Mouse (Mus musculus): ENCODE measurements around the gene Itih3. TPM values are rescaled to one million over a fixed set of nuclear protein-coding genes. Genes with fewer than 3 reads are reported as not detected.

The Itih3 gene
- 1.5 and 2.2 TPM in 2 replicates for polyA plus RNA-seq (2014; fragmentation: Nextera tagmentation; extraction: Ambion mirVana)

GRCm38 (mm10) chr14:30923375-30924105 is at the start of gene Itih3:
Gene Itih3, minus strand, starts transcription at chr14:30923760.
- Histone ChIP-seq H3K36me3 (ENCODE audit: control insufficient read depth, insufficient read depth, low read length) (no peaks in the 10 kb centered on the region), H3K9ac (ENCODE audit: low read length) (no peak within 1 kb of the TSS), H3K9me3 (ENCODE audit: control insufficient read depth, low read length) (no peaks in the 10 kb centered on the region), H3K4me2 (ENCODE audit: low read length) (no peak within 1 kb of the TSS), H3K27ac (replicated peaks in 1 of 2; ENCODE audit: control insufficient read depth in 1 of 2, insufficient read depth in 1 of 2, low read depth in 2 of 2, low read length in 2 of 2) (no peak within 1 kb of the TSS), H3K4me3 (ENCODE audit: control insufficient read depth in 1 of 2, insufficient read depth in 1 of 2, low read depth in 1 of 2, low read length in 2 of 2) (no peak within 1 kb of the TSS), H3K4me1 (ENCODE audit: control insufficient read depth in 2 of 2, insufficient read depth in 2 of 2, low read length in 2 of 2) (no peaks in the 10 kb centered on the region; a peak in 1 of 4 replicates), H3K27me3 (ENCODE audit: control insufficient read depth, insufficient read depth, low read length) (no peaks in the 10 kb centered on the region)
- WGBS, result 39% methylated on average over 6 of the region's 6 CpGs
- 0 out of 2 replicates have a peak, but pooled peaks have one; percentile 20 for ATAC-seq (ENCODE audit: insufficient number of reproducible peaks, insufficient read depth, low FRiP score, low read depth)

GRCm38 (mm10) chr14:30960366-30960765 is 36.8 kb upstream of the Itih3 start:
- Histone ChIP-seq H3K27ac (replicated peaks in 1 of 2; ENCODE audit: control insufficient read depth in 1 of 2, insufficient read depth in 1 of 2, low read depth in 2 of 2, low read length in 2 of 2) (no peak overlapping the region), H3K4me3 (ENCODE audit: control insufficient read depth in 1 of 2, insufficient read depth in 1 of 2, low read depth in 1 of 2, low read length in 2 of 2) (no peak overlapping the region), H3K4me2 (ENCODE audit: low read length) (no peak overlapping the region), H3K4me1 (ENCODE audit: control insufficient read depth in 2 of 2, insufficient read depth in 2 of 2, low read length in 2 of 2) (no peaks in the 10 kb centered on the region), H3K9ac (ENCODE audit: low read length) (no peak overlapping the region), H3K27me3 (ENCODE audit: control insufficient read depth, insufficient read depth, low read length) (no peaks in the 10 kb centered on the region), H3K9me3 (ENCODE audit: control insufficient read depth, low read length) (no peaks in the 10 kb centered on the region), H3K36me3 (ENCODE audit: control insufficient read depth, insufficient read depth, low read length) (0 out of 2 replicates have a peak, but pooled peaks cover 9% of the 10 kb centered on the region)
- ATAC-seq (ENCODE audit: insufficient number of reproducible peaks, insufficient read depth, low FRiP score, low read depth), result no peak
- 82% methylated on average over 1 of the region's 1 CpGs for WGBS

- Histone ChIP-seq H3K27ac (replicated peaks in 1 of 2; ENCODE audit: control insufficient read depth in 1 of 2, insufficient read depth in 1 of 2, low read depth in 2 of 2, low read length in 2 of 2) (no peak overlapping the region), H3K9ac (ENCODE audit: low read length) (no peak overlapping the region), H3K27me3 (ENCODE audit: control insufficient read depth, insufficient read depth, low read length) (no peaks in the 10 kb centered on the region), H3K4me2 (ENCODE audit: low read length) (no peak overlapping the region), H3K4me3 (ENCODE audit: control insufficient read depth in 1 of 2, insufficient read depth in 1 of 2, low read depth in 1 of 2, low read length in 2 of 2) (no peak overlapping the region), H3K4me1 (ENCODE audit: control insufficient read depth in 2 of 2, insufficient read depth in 2 of 2, low read length in 2 of 2) (no peaks in the 10 kb centered on the region), H3K9me3 (ENCODE audit: control insufficient read depth, low read length) (no peaks in the 10 kb centered on the region), H3K36me3 (ENCODE audit: control insufficient read depth, insufficient read depth, low read length) (0 out of 2 replicates have a peak, but pooled peaks cover 9% of the 10 kb centered on the region)
- WGBS, result 75% methylated on average over 4 of the region's 4 CpGs
- no peak for ATAC-seq (ENCODE audit: insufficient number of reproducible peaks, insufficient read depth, low FRiP score, low read depth)
Measured at GRCm38 (mm10) chr14:30959031-30959430, 35.5 kb upstream of the Itih3 start.

GRCm38 (mm10) chr14:30958517-30958916 is 35.0 kb upstream of the Itih3 start:
- Histone ChIP-seq H3K36me3 (ENCODE audit: control insufficient read depth, insufficient read depth, low read length) (0 out of 2 replicates have a peak, but pooled peaks cover 9% of the 10 kb centered on the region), H3K9me3 (ENCODE audit: control insufficient read depth, low read length) (no peaks in the 10 kb centered on the region), H3K4me2 (ENCODE audit: low read length) (no peak overlapping the region), H3K9ac (ENCODE audit: low read length) (no peak overlapping the region), H3K27ac (replicated peaks in 1 of 2; ENCODE audit: control insufficient read depth in 1 of 2, insufficient read depth in 1 of 2, low read depth in 2 of 2, low read length in 2 of 2) (no peak overlapping the region), H3K27me3 (ENCODE audit: control insufficient read depth, insufficient read depth, low read length) (no peaks in the 10 kb centered on the region), H3K4me3 (ENCODE audit: control insufficient read depth in 1 of 2, insufficient read depth in 1 of 2, low read depth in 1 of 2, low read length in 2 of 2) (no peak overlapping the region), H3K4me1 (ENCODE audit: control insufficient read depth in 2 of 2, insufficient read depth in 2 of 2, low read length in 2 of 2) (no peaks in the 10 kb centered on the region)
- 73% methylated on average over 2 of the region's 2 CpGs for WGBS
- ATAC-seq (ENCODE audit: insufficient number of reproducible peaks, insufficient read depth, low FRiP score, low read depth), result no peak

GRCm38 (mm10) chr14:30951154-30951825 is 27.7 kb upstream of the Itih3 start, which contains the start of gene Nek4:
Gene Nek4, plus strand, starts transcription at chr14:30951377.
- Histone ChIP-seq H3K4me2 (ENCODE audit: low read length) (peak within 1 kb of the TSS; percentile 82), H3K36me3 (ENCODE audit: control insufficient read depth, insufficient read depth, low read length) (no peaks in the 10 kb centered on the region), H3K9me3 (ENCODE audit: control insufficient read depth, low read length) (no peaks in the 10 kb centered on the region), H3K27ac (replicated peaks in 1 of 2; ENCODE audit: control insufficient read depth in 1 of 2, insufficient read depth in 1 of 2, low read depth in 2 of 2, low read length in 2 of 2) (peak within 1 kb of the TSS; percentile 53 to 64; a peak in 3 of 4 replicates), H3K4me1 (ENCODE audit: control insufficient read depth in 2 of 2, insufficient read depth in 2 of 2, low read length in 2 of 2) (peaks cover 3 to 8% of the 10 kb centered on the region in 2 experiments; a peak in 3 of 4 replicates), H3K27me3 (ENCODE audit: control insufficient read depth, insufficient read depth, low read length) (no peaks in the 10 kb centered on the region), H3K4me3 (ENCODE audit: control insufficient read depth in 1 of 2, insufficient read depth in 1 of 2, low read depth in 1 of 2, low read length in 2 of 2) (peak within 1 kb of the TSS; percentile 65 to 100), H3K9ac (ENCODE audit: low read length) (peak within 1 kb of the TSS; percentile 76)
- peak; percentile 99 for ATAC-seq (ENCODE audit: insufficient number of reproducible peaks, insufficient read depth, low FRiP score, low read depth)
- WGBS, result under 1% methylated on average over 57 of the region's 57 CpGs

- no peaks in the 10 kb centered on the region for H3K27me3 ChIP-seq (ENCODE audit: control insufficient read depth, insufficient read depth, low read length)
- no peak overlapping the region for H3K4me3 ChIP-seq (ENCODE audit: control insufficient read depth in 1 of 2, insufficient read depth in 1 of 2, low read depth in 1 of 2, low read length in 2 of 2)
- no peak for ATAC-seq (ENCODE audit: insufficient number of reproducible peaks, insufficient read depth, low FRiP score, low read depth)
- no peaks in the 10 kb centered on the region for H3K9me3 ChIP-seq (ENCODE audit: control insufficient read depth, low read length)
- H3K36me3 ChIP-seq (ENCODE audit: control insufficient read depth, insufficient read depth, low read length), result no peaks in the 10 kb centered on the region
- WGBS, result 94% methylated on average over 10 of the region's 10 CpGs
- H3K4me2 ChIP-seq (ENCODE audit: low read length), result no peak overlapping the region
- H3K4me1 ChIP-seq (ENCODE audit: control insufficient read depth in 2 of 2, insufficient read depth in 2 of 2, low read length in 2 of 2), result peaks cover 3 to 8% of the 10 kb centered on the region in 2 experiments; a peak in 3 of 4 replicates
- H3K27ac ChIP-seq (replicated peaks in 1 of 2; ENCODE audit: control insufficient read depth in 1 of 2, insufficient read depth in 1 of 2, low read depth in 2 of 2, low read length in 2 of 2), result no peak overlapping the region
- no peak overlapping the region for H3K9ac ChIP-seq (ENCODE audit: low read length)
Measured at GRCm38 (mm10) chr14:30949986-30950385, 26.4 kb upstream of the Itih3 start.

GRCm38 (mm10) chr14:30944745-30945144 is 21.2 kb upstream of the Itih3 start:
- WGBS, result 81% methylated on average over 2 of the region's 2 CpGs
- Histone ChIP-seq H3K36me3 (ENCODE audit: control insufficient read depth, insufficient read depth, low read length) (no peaks in the 10 kb centered on the region), H3K4me3 (ENCODE audit: control insufficient read depth in 1 of 2, insufficient read depth in 1 of 2, low read depth in 1 of 2, low read length in 2 of 2) (no peak overlapping the region), H3K9ac (ENCODE audit: low read length) (no peak overlapping the region), H3K4me2 (ENCODE audit: low read length) (no peak overlapping the region), H3K9me3 (ENCODE audit: control insufficient read depth, low read length) (no peaks in the 10 kb centered on the region), H3K27me3 (ENCODE audit: control insufficient read depth, insufficient read depth, low read length) (no peaks in the 10 kb centered on the region), H3K4me1 (ENCODE audit: control insufficient read depth in 2 of 2, insufficient read depth in 2 of 2, low read length in 2 of 2) (no peaks in the 10 kb centered on the region), H3K27ac (replicated peaks in 1 of 2; ENCODE audit: control insufficient read depth in 1 of 2, insufficient read depth in 1 of 2, low read depth in 2 of 2, low read length in 2 of 2) (no peak overlapping the region)
- no peak for ATAC-seq (ENCODE audit: insufficient number of reproducible peaks, insufficient read depth, low FRiP score, low read depth)

Data from heart, embryonic 14.5 days (tissue).